Mouse (Mus musculus): ENCODE measurements around the gene Cpne2.

Cpne2 gene

GRCm38 (mm10) chr8:94535631-94536030 is 2.8 kb downstream of the Cpne2 start:
- in situ Hi-C loops (cut with MboI, MseI): no loop called here

DNA sequence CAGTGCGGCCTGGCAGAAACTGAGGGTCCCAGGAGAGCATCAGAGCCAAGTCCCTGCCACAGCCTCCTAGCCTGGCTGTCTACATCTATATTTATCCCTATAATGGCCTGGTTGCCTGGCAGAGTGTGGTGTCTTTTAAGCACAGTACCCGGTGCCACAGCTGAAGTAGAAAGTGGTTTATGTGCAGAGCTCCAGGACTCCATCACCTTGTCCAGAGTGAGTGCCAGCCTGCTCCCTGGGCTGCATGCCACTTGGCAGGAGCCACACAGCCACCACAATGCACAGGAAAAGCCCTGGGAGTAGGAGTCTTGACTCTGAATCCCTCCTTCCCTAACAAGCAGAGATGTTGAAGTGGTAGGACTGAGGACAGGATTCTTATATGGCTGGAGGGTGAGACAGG is 4.7 kb downstream of the Cpne2 start:
- in situ Hi-C loops (cut with MboI, MseI): no loop called here

GRCm38 (mm10) chr8:94540025-94540424 is 7.2 kb downstream of the Cpne2 start:
- in situ Hi-C loops (cut with MboI, MseI): no loop called here

DNA sequence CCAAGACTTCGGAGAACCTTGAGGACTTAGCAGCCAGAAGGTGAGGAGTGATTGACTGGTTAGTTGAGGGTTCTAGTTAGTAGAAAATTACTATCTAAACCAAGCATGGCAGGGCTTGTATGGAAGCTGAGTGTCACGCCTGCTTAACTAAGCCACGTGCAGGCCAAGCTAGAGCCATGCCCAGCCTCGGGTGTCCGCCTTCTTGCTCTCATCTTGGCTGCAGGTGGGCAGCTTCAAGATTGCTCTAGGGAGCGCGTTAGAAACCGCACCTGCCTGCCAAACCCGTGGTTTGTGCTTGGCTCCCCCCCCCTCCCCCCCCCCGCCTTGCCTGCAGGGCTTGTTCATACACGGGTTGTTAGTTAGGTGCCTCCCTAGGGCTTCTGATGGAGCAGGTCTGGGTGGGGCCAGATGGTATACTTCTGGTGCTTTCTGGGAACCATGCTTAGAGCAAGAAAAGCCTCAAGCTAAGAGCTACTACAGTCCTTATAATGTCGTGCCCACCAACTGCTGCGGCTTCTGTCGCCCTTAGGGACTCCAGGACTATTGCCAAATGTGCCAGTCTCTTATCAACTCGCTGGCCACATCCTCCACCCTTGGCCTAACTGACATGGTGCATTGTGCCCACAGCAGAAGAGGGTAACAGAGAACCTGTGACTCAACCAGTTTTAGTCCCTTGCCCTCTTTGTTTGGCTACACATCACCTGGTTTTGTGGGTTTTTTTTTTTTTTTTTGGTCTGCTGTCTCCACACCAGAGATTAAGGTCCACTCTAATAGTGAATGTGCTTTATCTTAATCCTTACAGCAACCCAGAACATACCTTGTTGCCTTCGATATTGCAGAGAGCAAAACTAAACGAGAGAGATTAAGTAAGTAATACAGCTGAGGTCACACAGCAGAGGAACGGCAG is 8.4 kb downstream of the Cpne2 start:
- in situ Hi-C loops (cut with MboI, MseI): no loop called here

DNA sequence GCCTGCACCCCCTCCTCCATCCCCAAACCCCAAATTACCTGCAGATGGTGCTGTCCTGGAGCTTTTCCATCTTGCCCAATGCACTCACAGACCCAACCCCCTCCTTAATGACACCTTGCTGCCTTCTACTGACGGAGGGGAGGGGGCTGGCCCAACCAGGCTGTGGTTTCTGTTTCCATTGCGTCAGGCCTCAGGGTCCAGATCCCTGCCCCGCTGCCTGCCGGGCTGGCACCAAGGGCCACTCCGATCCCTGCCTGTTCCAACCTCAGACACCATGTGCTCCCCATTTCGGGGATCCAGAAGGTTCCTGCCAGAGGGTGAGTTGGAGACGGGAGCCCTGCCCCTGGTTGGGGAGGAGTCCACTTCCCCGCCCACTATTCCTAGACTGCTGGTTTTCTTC is 11.2 kb downstream of the Cpne2 start:
- in situ Hi-C loops (cut with MboI, MseI): no loop called here

GRCm38 (mm10) chr8:94549041-94549440 is 16.3 kb downstream of the Cpne2 start:
- in situ Hi-C loops (cut with MboI, MseI): no loop called here

DNA sequence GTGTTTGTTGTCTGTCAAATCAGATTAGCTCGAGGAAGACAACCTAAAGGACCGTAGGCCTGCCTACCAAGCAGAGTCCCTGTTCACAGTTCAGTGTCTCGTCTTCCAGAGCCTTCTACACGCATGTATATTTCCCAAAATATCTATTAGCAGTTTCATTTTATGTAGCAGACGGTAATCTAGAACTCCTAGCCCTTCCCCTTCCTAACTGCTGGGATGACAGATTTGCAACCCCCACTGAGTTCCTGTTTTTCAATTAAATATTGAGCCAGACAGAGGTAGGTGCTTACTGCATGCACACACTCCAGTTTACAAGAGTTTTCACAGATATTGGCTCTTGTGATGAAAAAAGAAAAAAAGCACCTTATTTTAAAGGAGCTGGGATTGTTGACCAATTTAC is 16.7 kb downstream of the Cpne2 start:
- in situ Hi-C loops (cut with MboI, MseI): no loop called here

DNA sequence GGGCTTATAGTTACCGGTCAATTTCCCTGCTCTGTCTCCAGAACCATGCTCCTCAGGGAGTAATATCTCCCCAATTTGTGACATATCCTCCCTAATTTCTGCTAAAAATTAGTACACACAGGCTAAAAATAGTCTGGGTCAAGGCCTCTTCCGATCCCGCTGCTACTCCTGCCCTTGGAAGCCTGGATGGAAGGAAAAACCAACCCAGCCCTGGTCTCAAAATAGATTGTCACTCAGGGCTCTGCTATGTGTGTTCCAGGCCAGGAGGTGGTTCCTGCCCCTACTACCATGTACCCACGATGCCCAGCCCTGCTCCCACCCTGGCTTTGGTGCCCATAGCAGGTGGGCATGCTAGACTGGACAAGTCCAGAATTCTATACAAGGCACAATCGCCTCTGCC is 17.2 kb downstream of the Cpne2 start:
- in situ Hi-C loops (cut with MboI, MseI): no loop called here

- in situ Hi-C loops (cut with MboI, MseI): no loop called here
Observed at GRCm38 (mm10) chr8:94551471-94552422, 19.0 kb downstream of the Cpne2 start.

- in situ Hi-C loops (cut with MboI, MseI): no loop called here
Observed at GRCm38 (mm10) chr8:94552696-94553095, 19.9 kb downstream of the Cpne2 start.

DNA sequence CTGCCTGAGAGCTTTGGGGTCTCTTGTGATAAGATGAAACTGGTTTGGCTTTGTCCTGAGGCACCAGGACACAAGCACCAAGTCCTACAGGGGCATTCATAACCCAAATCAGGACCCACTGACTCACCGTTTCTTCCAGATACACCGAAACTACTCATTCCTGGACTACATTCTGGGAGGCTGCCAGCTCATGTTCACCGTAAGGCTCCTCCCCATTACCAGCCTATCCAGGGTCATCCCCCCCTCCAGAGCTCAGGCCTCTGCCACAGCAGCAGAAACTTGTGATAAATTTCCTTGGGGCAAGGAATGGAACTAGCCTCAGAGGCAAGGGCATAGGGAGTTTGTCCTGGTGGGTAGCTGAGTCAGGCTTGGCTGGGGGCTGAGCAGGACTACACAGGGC is 24.5 kb downstream of the Cpne2 start:
- in situ Hi-C loops (cut with MboI, MseI): no loop called here

GRCm38 (mm10) chr8:94561256-94561655 is 28.5 kb downstream of the Cpne2 start:
- in situ Hi-C loops (cut with MboI, MseI): no loop called here

DNA sequence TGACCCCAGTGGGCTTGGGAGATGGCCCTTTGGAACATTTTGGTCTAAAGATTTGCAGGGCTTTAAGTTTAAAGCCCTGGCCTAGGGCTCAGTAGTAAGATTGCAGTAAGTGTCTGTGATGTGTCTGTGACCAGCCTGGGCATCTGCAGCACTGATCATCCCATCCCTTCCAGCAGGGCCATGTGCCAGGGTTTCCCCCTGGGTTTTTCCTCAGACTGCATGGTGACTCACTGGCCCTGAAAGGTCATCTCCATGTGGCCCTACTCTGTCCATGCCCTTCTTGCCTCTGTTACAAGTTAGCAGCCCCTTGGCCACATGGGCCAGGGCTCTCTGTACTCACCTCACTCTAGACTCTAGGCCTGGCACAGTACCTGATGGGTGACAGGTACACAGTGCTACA is 31.6 kb downstream of the Cpne2 start:
- in situ Hi-C loops (cut with MboI, MseI): no loop called here

DNA sequence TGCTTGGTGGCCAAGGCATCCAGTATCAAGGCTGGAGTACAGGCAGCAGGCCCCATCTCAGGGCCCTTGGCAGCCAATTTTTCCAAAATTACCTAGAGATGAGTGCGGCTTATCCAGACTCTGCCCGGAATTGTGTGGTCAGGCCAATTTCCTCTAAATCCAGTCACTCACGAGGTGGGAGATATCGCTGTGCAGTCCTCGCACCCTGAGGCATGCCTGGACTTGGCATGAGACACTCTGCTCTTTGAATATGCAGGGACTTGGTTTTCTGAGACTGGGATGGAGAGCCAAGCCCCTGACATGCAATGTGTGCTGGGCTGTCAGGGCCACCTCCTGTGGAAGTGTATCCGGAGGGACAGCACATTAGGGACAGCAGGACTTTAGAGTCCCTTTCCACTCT is 33.2 kb downstream of the Cpne2 start:
- in situ Hi-C loops (cut with MboI, MseI): no loop called here

DNA sequence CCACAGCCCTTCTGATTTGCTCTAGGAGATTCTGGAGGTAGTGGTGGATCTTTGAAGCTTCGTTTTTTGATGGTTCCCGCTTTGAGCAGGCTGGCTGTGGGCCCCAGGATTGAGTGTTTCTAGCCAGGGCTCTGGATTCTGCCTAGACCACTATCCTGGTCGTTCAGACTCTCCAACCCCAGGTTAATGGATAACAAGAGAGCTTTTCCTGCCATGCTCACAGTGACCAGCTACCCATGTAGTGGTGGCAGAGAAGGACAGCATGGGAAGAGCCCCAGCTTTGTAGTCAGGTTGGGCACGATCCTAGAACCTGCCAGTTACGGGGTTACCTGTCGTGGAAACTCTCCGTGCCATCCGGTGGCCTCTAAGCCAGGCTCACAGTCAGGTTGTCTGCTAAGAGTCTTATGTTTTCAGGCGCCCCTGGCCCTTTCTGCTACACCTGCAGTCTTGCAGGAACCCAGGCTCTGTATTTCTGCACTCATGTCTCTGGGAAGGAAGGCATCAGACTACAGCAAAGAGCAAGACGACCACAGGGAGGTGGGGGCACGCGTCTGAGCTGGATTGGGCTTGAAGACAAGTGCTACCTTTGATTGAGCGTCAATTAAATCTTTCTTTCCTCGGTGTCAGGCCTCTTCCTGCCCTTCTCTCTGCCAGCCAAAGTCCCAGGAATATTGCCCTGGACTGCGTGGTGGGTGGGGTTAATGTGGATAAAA is 33.8 kb downstream of the Cpne2 start:
- in situ Hi-C loops (cut with MboI, MseI): no loop called here

DNA sequence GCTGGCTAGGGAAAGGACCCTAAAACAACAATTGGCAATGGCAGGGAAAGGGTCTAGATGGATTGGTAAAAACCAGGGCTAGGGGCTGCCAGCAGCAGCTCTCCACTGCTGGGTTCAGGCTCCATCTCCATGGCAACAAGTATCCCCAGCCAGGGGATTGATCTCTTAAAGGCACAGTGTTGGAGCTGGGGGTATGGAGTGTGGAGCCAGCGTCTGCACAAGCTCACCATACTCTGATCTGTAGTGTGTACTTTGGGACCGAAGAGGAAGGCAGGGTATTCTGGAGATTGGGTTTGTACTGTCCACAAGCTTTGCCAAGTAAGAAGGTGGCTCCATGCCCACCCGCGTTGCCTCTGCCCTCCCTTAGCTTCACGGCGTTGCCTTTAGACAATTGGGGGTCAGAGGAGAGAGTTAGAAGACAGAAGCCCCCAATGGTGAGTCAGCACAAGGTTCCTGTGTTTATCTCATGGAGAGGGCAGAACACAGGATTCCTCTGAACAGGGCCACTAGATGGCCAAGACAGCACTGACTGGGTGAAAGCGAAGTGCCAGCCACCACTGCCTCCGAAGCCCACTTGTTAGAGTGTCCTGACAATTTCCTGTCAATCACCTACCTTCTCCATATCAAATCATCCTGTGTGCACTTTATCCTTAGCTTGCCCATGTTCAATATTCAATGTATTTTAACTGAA is 34.5 kb downstream of the Cpne2 start:
- in situ Hi-C loops (cut with MboI, MseI): no loop called here

GRCm38 (mm10) chr8:94568098-94568497 is 35.3 kb downstream of the Cpne2 start:
- in situ Hi-C loops (cut with MboI, MseI): no loop called here

- in situ Hi-C loops (cut with MboI, MseI): no loop called here
Observed at GRCm38 (mm10) chr8:94569419-94569818, 36.6 kb downstream of the Cpne2 start.

GRCm38 (mm10) chr8:94571896-94572295 is 39.1 kb downstream of the Cpne2 start:
- in situ Hi-C loops (cut with MboI, MseI): no loop called here

- in situ Hi-C loops (cut with MboI, MseI): no loop called here
Observed at GRCm38 (mm10) chr8:94574159-94574907, 41.5 kb downstream of the Cpne2 start.

- in situ Hi-C loops (cut with MboI, MseI): no loop called here
Observed at GRCm38 (mm10) chr8:94575148-94575547, 42.4 kb downstream of the Cpne2 start.
